Mouse (Mus musculus) fat pad, adult 2 months (tissue): ENCODE results near the gene Sdc4.

ENCODE experiments used
- DNase-seq: peaks from one replicate; pipeline ENCODE4 v3.0.0-alpha.2; 2011; ENCODE audit warnings: low read depth, low spot score; ENCODE audit errors: extremely low read depth

Sdc4 gene

GRCm38 (mm10) chr2:164432541-164433191, 11.0 kb downstream of the Sdc4 start:
- no peak for DNase-seq

- DNase-seq: no peak
Measured at GRCm38 (mm10) chr2:164431676-164432465, 11.8 kb downstream of the Sdc4 start.

- no peak for DNase-seq
Measured at GRCm38 (mm10) chr2:164430697-164431096, 13.0 kb downstream of the Sdc4 start.

- no peak for DNase-seq
Measured at GRCm38 (mm10) chr2:164429881-164430615, 13.6 kb downstream of the Sdc4 start.

GRCm38 (mm10) chr2:164428451-164428850, 15.2 kb downstream of the Sdc4 start:
- DNase-seq: no peak

GRCm38 (mm10) chr2:164426952-164427351, 16.7 kb downstream of the Sdc4 start:
- no peak for DNase-seq

GRCm38 (mm10) chr2:164426121-164426520, 17.6 kb downstream of the Sdc4 start:
- no peak for DNase-seq

- DNase-seq: no peak
Measured at GRCm38 (mm10) chr2:164425401-164425800, 18.3 kb downstream of the Sdc4 start.

- no peak for DNase-seq
Measured at GRCm38 (mm10) chr2:164424406-164424805, 19.3 kb downstream of the Sdc4 start.

GRCm38 (mm10) chr2:164423464-164423863, 20.2 kb downstream of the Sdc4 start:
- no peak for DNase-seq

GRCm38 (mm10) chr2:164422675-164423393, 20.9 kb downstream of the Sdc4 start:
- no peak for DNase-seq

GRCm38 (mm10) chr2:164421979-164422378, 21.7 kb downstream of the Sdc4 start:
- DNase-seq: no peak

- no peak for DNase-seq
Measured at GRCm38 (mm10) chr2:164421306-164421705, 22.4 kb downstream of the Sdc4 start.

- DNase-seq: no peak
Measured at GRCm38 (mm10) chr2:164419489-164419888, 24.2 kb downstream of the Sdc4 start.

GRCm38 (mm10) chr2:164418308-164418875, 25.3 kb downstream of the Sdc4 start:
- no peak for DNase-seq

GRCm38 (mm10) chr2:164417198-164417597, 26.5 kb downstream of the Sdc4 start:
- no peak for DNase-seq

- DNase-seq: no peak
Measured at GRCm38 (mm10) chr2:164414581-164414980, 29.1 kb downstream of the Sdc4 start.

GRCm38 (mm10) chr2:164414167-164414566, 29.5 kb downstream of the Sdc4 start:
- DNase-seq: no peak

GRCm38 (mm10) chr2:164407708-164408107, 36.0 kb downstream of the Sdc4 start:
- DNase-seq: no peak

- no peak for DNase-seq
Measured at GRCm38 (mm10) chr2:164405519-164405918, 38.2 kb downstream of the Sdc4 start.

GRCm38 (mm10) chr2:164405060-164405459, 38.6 kb downstream of the Sdc4 start, which contains the start of gene Matn4:
Gene Matn4 (minus strand): TSS chr2:164405160.
- no peak for DNase-seq
